Mouse (Mus musculus) limb, embryonic 14.5 days (tissue): Measurements from ENCODE around the gene Gm44965. TPM values are rescaled to one million over a fixed set of nuclear protein-coding genes. Genes with fewer than 3 reads are reported as not detected.
A peak's percentile ranks its signal among the peaks of the same experiment; 100 is the strongest.

Experiments
- ATAC-seq: fragments of 200-750 bp; cut with Nextera tagmentation; 2 replicates; pipeline ENCODE4 v1.8.0; 2017; ENCODE audit warnings: low read depth, moderate number of reproducible peaks, moderate TSS enrichment; ENCODE audit not compliant: low FRiP score
- DNase-seq: peaks from one replicate; pipeline ENCODE4 v3.0.0-alpha.2; 2015; ENCODE audit warnings: low spot score
- H3K27ac ChIP-seq: fragments of 300-500 bp; sonication (generic); replicated peaks from 2 replicates; pipeline ENCODE4 v1.5.1; 2014; ENCODE audit warnings: low read depth, mild to moderate bottlenecking, low read length, moderate library complexity, mixed read lengths
- H3K27me3 ChIP-seq: fragments of 300-500 bp; sonication (generic); 2 replicates; pipeline ENCODE4 v1.6.1; 2014; ENCODE audit warnings: low read length, mixed read lengths; ENCODE audit not compliant: control insufficient read depth, insufficient read depth
- H3K36me3 ChIP-seq: fragments of 300-500 bp; sonication (generic); 2 replicates; pipeline ENCODE4 v1.6.1; 2014; ENCODE audit warnings: mild to moderate bottlenecking, low read length, moderate library complexity, mixed read lengths; ENCODE audit not compliant: control insufficient read depth, insufficient read depth
- H3K4me1 ChIP-seq: fragments of 300-500 bp; sonication (generic); 2 replicates; pipeline ENCODE4 v1.6.1; 2014; ENCODE audit warnings: antibody characterized with exemption, low read length, mixed read lengths; ENCODE audit not compliant: control insufficient read depth, insufficient read depth
- H3K4me2 ChIP-seq: fragments of 300-500 bp; sonication (generic); replicated peaks from 2 replicates; pipeline ENCODE4 v1.6.1; 2014; ENCODE audit warnings: low read depth, mild to moderate bottlenecking, low read length, moderate library complexity; ENCODE audit not compliant: severe bottlenecking
- H3K4me3 ChIP-seq: fragments of 300-500 bp; sonication (generic); replicated peaks from 2 replicates; pipeline ENCODE4 v1.5.1; 2014; ENCODE audit warnings: low read length
- H3K9ac ChIP-seq: fragments of 300-500 bp; sonication (generic); 2 replicates; pipeline ENCODE4 v1.6.1; 2014; ENCODE audit warnings: mild to moderate bottlenecking, low read depth, low read length, moderate library complexity; ENCODE audit not compliant: severe bottlenecking
- H3K9me3 ChIP-seq: fragments of 300-500 bp; sonication (generic); 2 replicates; pipeline ENCODE4 v1.6.1; 2016; ENCODE audit warnings: low read length; ENCODE audit not compliant: control insufficient read depth
- POLR2A ChIP-seq: fragments of 200-500 bp; IDR thresholded peaks from 2 replicates; pipeline ENCODE4 v1.8.0; 2012; ENCODE audit warnings: inconsistent platforms, mild to moderate bottlenecking, moderate library complexity, borderline replicate concordance; ENCODE audit not compliant: insufficient read depth, insufficient read length; ENCODE audit errors: extremely low read depth
- WGBS: fragments of 180-500 bp; shearing (Covaris S2); extraction: QIAGEN DNeasy Blood & Tissue Kit; methylation state at CpG from one replicate; pipeline ENCODE4 v1.1.7; 2014; 5-methylcytosine and 5-hydroxymethylcytosine counted together
- polyA plus RNA-seq, 2 experiments: library from polyadenylated mRNA; depleted of rRNA in 1 of 2; stranded (reverse) in 1 of 2; unstranded in 1 of 2; fragments of >200 nt; fragmentation: Nextera tagmentation in 1 of 2; extraction: Ambion mirVana in 1 of 2; gene quantifications; 2 replicates each; pipeline versions ENCODE4 v1.2.1 to v1.2.3; 2012 to 2014

Gene Gm44965
- polyA plus RNA-seq, 2 experiments: not detected

GRCm38 (mm10) chr6:48565693-48566310 is 27.9 kb upstream of the Gm44965 start:
- Histone ChIP-seq H3K27ac (0 out of 2 replicates have a peak overlapping the region, but pooled peaks have one; percentile 14), H3K9ac (no peak overlapping the region), H3K27me3 (no peaks in the 10 kb centered on the region), H3K4me1 (peaks cover 19% of the 10 kb centered on the region), H3K9me3 (no peaks in the 10 kb centered on the region), H3K4me2 (no peak overlapping the region), H3K4me3 (no peak overlapping the region), H3K36me3 (peaks cover 12% of the 10 kb centered on the region; the same call in 1 of the 2 replicates)
- ATAC-seq (peak; percentile 24; the same call in 1 of the 2 replicates), DNase-seq (no peak)
- TF ChIP-seq POLR2A: no peak
- WGBS: 75% methylated on average over 4 of the region's 4 CpGs

GRCm38 (mm10) chr6:48566312-48566711 is 27.4 kb upstream of the Gm44965 start:
- Histone ChIP-seq H3K9me3 (no peaks in the 10 kb centered on the region), H3K4me3 (no peak overlapping the region), H3K27ac (peak overlapping the region; percentile 14; the same call in 1 of the 2 replicates), H3K27me3 (no peaks in the 10 kb centered on the region), H3K4me2 (no peak overlapping the region), H3K9ac (no peak overlapping the region), H3K36me3 (peaks cover 12% of the 10 kb centered on the region; the same call in 1 of the 2 replicates), H3K4me1 (peaks cover 19% of the 10 kb centered on the region)
- no peak for TF ChIP-seq POLR2A
- DNase-seq (peak; percentile 63), ATAC-seq (peak; percentile 72)
- WGBS: 23% methylated on average over 5 of the region's 5 CpGs

GRCm38 (mm10) chr6:48568036-48568984 is 25.4 kb upstream of the Gm44965 start:
- Histone ChIP-seq H3K4me1 (peaks cover 22% of the 10 kb centered on the region), H3K9ac (no peak overlapping the region), H3K4me2 (no peak overlapping the region), H3K4me3 (no peak overlapping the region), H3K36me3 (peaks cover 12% of the 10 kb centered on the region; the same call in 1 of the 2 replicates), H3K9me3 (no peaks in the 10 kb centered on the region), H3K27ac (no peak overlapping the region), H3K27me3 (no peaks in the 10 kb centered on the region)
- DNase-seq (no peak), ATAC-seq (no peak)
- no peak for TF ChIP-seq POLR2A
- WGBS: 80% methylated on average over 21 of the region's 21 CpGs

GRCm38 (mm10) chr6:48569065-48569807 is 24.5 kb upstream of the Gm44965 start:
- no peak overlapping the region for H3K27ac ChIP-seq
- ATAC-seq: no peak

GRCm38 (mm10) chr6:48572014-48572413 is 21.7 kb upstream of the Gm44965 start:
- WGBS: 91% methylated on average over 5 of the region's 5 CpGs
- Histone ChIP-seq H3K4me2 (no peak overlapping the region), H3K4me3 (no peak overlapping the region), H3K9me3 (no peaks in the 10 kb centered on the region), H3K4me1 (peaks cover 9% of the 10 kb centered on the region), H3K9ac (no peak overlapping the region), H3K36me3 (0 out of 2 replicates have a peak, but pooled peaks cover 2% of the 10 kb centered on the region), H3K27me3 (no peaks in the 10 kb centered on the region), H3K27ac (0 out of 2 replicates have a peak overlapping the region, but pooled peaks have one; percentile 43)
- DNase-seq (no peak), ATAC-seq (no peak)
- no peak for TF ChIP-seq POLR2A

More at GRCm38 (mm10) chr6:48569065-48569807, 24.5 kb upstream of the Gm44965 start:
- H3K36me3 ChIP-seq: peaks cover 10% of the 10 kb centered on the region; the same call in 1 of the 2 replicates
- no peak for DNase-seq
- H3K4me2 ChIP-seq: no peak overlapping the region
- H3K4me3 ChIP-seq: no peak overlapping the region
- TF ChIP-seq POLR2A: no peak
- no peaks in the 10 kb centered on the region for H3K9me3 ChIP-seq
- H3K4me1 ChIP-seq: peaks cover 22% of the 10 kb centered on the region
- no peaks in the 10 kb centered on the region for H3K27me3 ChIP-seq
- WGBS: 82% methylated on average over 7 of the region's 8 CpGs
- H3K9ac ChIP-seq: no peak overlapping the region
